Mouse (Mus musculus): Measurements from ENCODE around the gene Usb1.

DNA sequence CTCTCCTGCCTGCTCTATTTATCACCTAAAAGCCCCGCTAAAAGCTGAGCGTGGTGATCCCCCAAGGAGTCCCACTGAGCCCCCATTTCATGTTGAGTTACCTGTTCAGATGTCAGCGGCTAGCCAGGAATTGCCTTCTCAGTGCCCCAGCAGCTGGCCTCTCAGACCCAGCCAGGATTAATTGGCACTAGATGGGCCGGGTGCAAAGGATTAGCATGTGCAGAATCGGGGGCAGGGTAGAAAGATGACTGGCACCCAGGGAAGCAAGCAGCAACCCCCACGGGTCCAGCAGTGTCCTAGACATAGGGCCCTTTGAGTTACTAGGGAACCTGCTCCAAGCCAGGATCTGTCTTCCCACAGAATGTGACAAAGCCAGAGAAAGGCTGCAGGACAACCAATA, 25.7 kb upstream of the Usb1 start, which contains the start of gene Cngb1:
- no peak for TF ChIP-seq RAD21 (IDR thresholded peaks at IDR 0.05; ENCODE audit: low read depth, low read length)
- no peak for TF ChIP-seq USF1 (IDR thresholded peaks at IDR 0.05; ENCODE audit: low read depth, low read length)
- TF ChIP-seq CTCF (IDR thresholded peaks at IDR 0.05 in 2 of 3, conservative IDR thresholded peaks at IDR 0.05 in 1 of 3; ENCODE audit: control insufficient read depth in 1 of 3, insufficient read depth in 1 of 3, low read depth in 2 of 3, low read length in 3 of 3, poor library complexity in 1 of 3, severe bottlenecking in 1 of 3) = no peak
- no peak for TF ChIP-seq SIN3A (IDR thresholded peaks at IDR 0.05; ENCODE audit: low read length)
- TF ChIP-seq POLR2A (IDR thresholded peaks at IDR 0.05; ENCODE audit: control insufficient read depth in 1 of 2, insufficient read depth in 1 of 2, low read depth in 1 of 2, low read length in 2 of 2, poor library complexity in 1 of 2) = no peak
- TF ChIP-seq MAX (IDR thresholded peaks at IDR 0.05; ENCODE audit: low read length) = no peak
- TF ChIP-seq UBTF (IDR thresholded peaks at IDR 0.05; ENCODE audit: borderline replicate concordance, insufficient read depth, low read depth, low read length) = no peak
- no peak for TF ChIP-seq BHLHE40 (IDR thresholded peaks at IDR 0.05; ENCODE audit: borderline replicate concordance, low read depth, low read length)
- TF ChIP-seq EP300 (IDR thresholded peaks at IDR 0.05; ENCODE audit: low read depth in 1 of 2, low read length in 2 of 2) = no peak
- no peak for TF ChIP-seq MAFK (IDR thresholded peaks at IDR 0.05; ENCODE audit: borderline replicate concordance, low read depth, low read length)
- no peak for TF ChIP-seq GABPA (IDR thresholded peaks at IDR 0.05; ENCODE audit: low read depth, low read length)
- TF ChIP-seq TCF12 (IDR thresholded peaks at IDR 0.05; ENCODE audit: low read depth, low read length) = no peak
- no peak for TF ChIP-seq ELF1 (IDR thresholded peaks at IDR 0.05; ENCODE audit: low read depth, low read length)

Measured in MEL (cell line).